Mouse (Mus musculus) G1E (cell line): ENCODE results near the gene Cfap157. TPM values are rescaled to one million over a fixed set of nuclear protein-coding genes. Genes with fewer than 3 reads are reported as not detected.

Experiments used
- ATAC-seq: 2 replicates; pipeline ENCODE4 v1.8.0; 2016; ENCODE audit warnings: mild to moderate bottlenecking; ENCODE audit not compliant: insufficient number of reproducible peaks, poor library complexity, low FRiP score, severe bottlenecking; ENCODE audit errors: extremely low read depth
- DNase-seq: peaks from one replicate; pipeline ENCODE4 v3.0.0; 2012; ENCODE audit warnings: low spot score
- H3K27me3 ChIP-seq: 2 replicates; pipeline ENCODE4 v1.6.1; 2012; ENCODE audit warnings: mild to moderate bottlenecking, low read length, inconsistent platforms; ENCODE audit not compliant: insufficient read depth
- H3K36me3 ChIP-seq: replicated peaks from 2 replicates; pipeline ENCODE3; 2012; ENCODE audit warnings: mild to moderate bottlenecking, inconsistent platforms
- H3K4me1 ChIP-seq: 2 replicates; pipeline ENCODE4 v1.6.1; 2012; ENCODE audit warnings: low read depth, low read length, inconsistent platforms, mixed read lengths; ENCODE audit not compliant: insufficient read depth
- H3K4me3 ChIP-seq: 2 replicates; pipeline ENCODE4 v1.5.1; 2012; ENCODE audit warnings: low read depth, mild to moderate bottlenecking, inconsistent platforms, low read length, moderate library complexity, mixed read lengths
- H3K9me3 ChIP-seq: replicated peaks from 2 replicates; pipeline ENCODE4 v1.6.1; 2012; ENCODE audit warnings: inconsistent platforms
- CTCF ChIP-seq: IDR thresholded peaks from 2 replicates; pipeline ENCODE4 v1.5.1; 2012; ENCODE audit warnings: low read depth, low read length, inconsistent platforms, mixed read lengths
- GATA1 ChIP-seq: IDR thresholded peaks from 2 replicates; pipeline ENCODE4 v1.6.1; 2012; ENCODE audit warnings: borderline replicate concordance, low read length, inconsistent platforms, mixed read lengths
- GATA2 ChIP-seq: IDR thresholded peaks from 2 replicates; pipeline ENCODE4 v1.6.1; 2012; ENCODE audit warnings: low read depth, low read length, inconsistent platforms, borderline replicate concordance
- POLR2AphosphoS5 ChIP-seq: IDR thresholded peaks from 2 replicates; pipeline ENCODE4 v1.6.1; 2012; ENCODE audit warnings: low read depth, low read length, inconsistent platforms; ENCODE audit not compliant: insufficient replicate concordance
- TAL1 ChIP-seq: conservative IDR thresholded peaks from 2 replicates; pipeline ENCODE4 v1.6.1; 2012; ENCODE audit warnings: low read depth, low read length, inconsistent platforms, mixed read lengths
- polyA plus RNA-seq: library from polyadenylated mRNA; stranded (reverse); fragments of >175 nt; gene quantifications from 2 replicates; pipeline ENCODE4 v1.2.3, GENCODE M21; 2012
- total RNA-seq, 2 experiments: library from RNA; stranded (forward) in 1 of 2; stranded (reverse) in 1 of 2; fragments of 200-1000 nt in 1 of 2; fragments of >200 nt in 1 of 2; fragmentation: Nextera tagmentation in 1 of 2; gene quantifications; 2 replicates each; pipeline ENCODE4 v1.2.3; 2014 to 2017

The Cfap157 gene
- total and polyA plus RNA-seq, 3 experiments, result 0.11 TPM; not detected in 2

- Histone ChIP-seq H3K9me3 (no peaks in the 10 kb centered on the region), H3K4me1 (no peaks in the 10 kb centered on the region), H3K4me3 (no peak overlapping the region), H3K36me3 (peaks cover 6% of the 10 kb centered on the region), H3K27me3 (peaks cover 9% of the 10 kb centered on the region)
- no peak for DNase-seq
- TF ChIP-seq POLR2AphosphoS5 (no peak), GATA1 (no peak), TAL1 (no peak), GATA2 (no peak), CTCF (no peak)
- no peak for ATAC-seq
Measured at GRCm38 (mm10) chr2:32788581-32788980, 4.4 kb upstream of the Cfap157 start.

GRCm38 (mm10) chr2:32787176-32787575 is 2.9 kb upstream of the Cfap157 start:
- H3K9me3 ChIP-seq, result no peaks in the 10 kb centered on the region
- ATAC-seq, result no peak
- H3K4me1 ChIP-seq, result no peaks in the 10 kb centered on the region
- TF ChIP-seq POLR2AphosphoS5, result no peak
- 0 out of 2 replicates have a peak, but pooled peaks have one; percentile 3 for TF ChIP-seq CTCF
- no peak for TF ChIP-seq GATA1
- no peak for DNase-seq
- H3K36me3 ChIP-seq, result peaks cover 4% of the 10 kb centered on the region
- H3K27me3 ChIP-seq, result peaks cover 17% of the 10 kb centered on the region
- H3K4me3 ChIP-seq, result no peak overlapping the region

GRCm38 (mm10) chr2:32781710-32782109 is 2.5 kb downstream of the Cfap157 start:
- TF ChIP-seq TAL1, result no peak
- no peak for TF ChIP-seq GATA1
- no peak for TF ChIP-seq GATA2
- H3K36me3 ChIP-seq, result peaks cover 23% of the 10 kb centered on the region
- H3K27me3 ChIP-seq, result peaks cover 22% of the 10 kb centered on the region
- no peak overlapping the region for H3K4me3 ChIP-seq
- DNase-seq (no peak), ATAC-seq (no peak)
- H3K4me1 ChIP-seq, result peaks cover 4% of the 10 kb centered on the region
- H3K9me3 ChIP-seq, result no peaks in the 10 kb centered on the region

DNA sequence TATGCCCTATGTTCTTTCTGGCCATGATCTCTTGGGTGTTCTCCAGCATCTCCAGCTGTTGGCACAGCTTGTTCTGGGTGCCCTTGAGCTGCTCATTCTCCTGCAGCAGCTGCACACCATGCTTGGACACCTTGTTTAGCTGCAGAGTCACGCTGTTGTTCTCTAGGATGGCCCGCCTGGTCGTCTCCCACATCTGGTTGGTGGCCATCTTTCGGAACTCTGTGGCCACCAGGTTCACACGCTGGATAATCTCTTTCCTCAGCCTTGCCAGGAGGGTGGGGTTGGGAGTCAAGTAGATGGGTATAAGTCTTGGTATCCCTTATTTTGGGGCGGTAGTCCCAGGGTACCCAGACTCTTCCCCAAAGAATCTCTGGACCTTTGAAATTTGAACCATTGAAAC is 4.5 kb downstream of the Cfap157 start:
- no peak for ATAC-seq
- no peak for TF ChIP-seq GATA1
- no peak for TF ChIP-seq TAL1
- Histone ChIP-seq H3K4me1 (peaks cover 23% of the 10 kb centered on the region), H3K4me3 (no peak overlapping the region), H3K27me3 (0 out of 2 replicates have a peak, but pooled peaks cover 15% of the 10 kb centered on the region), H3K36me3 (peaks cover 28% of the 10 kb centered on the region), H3K9me3 (no peaks in the 10 kb centered on the region)
- DNase-seq, result no peak

- Histone ChIP-seq H3K4me3 (no peak overlapping the region), H3K4me1 (peaks cover 26% of the 10 kb centered on the region), H3K36me3 (peaks cover 28% of the 10 kb centered on the region), H3K27me3 (peaks cover 15% of the 10 kb centered on the region; the same call in 1 of the 2 replicates), H3K9me3 (no peaks in the 10 kb centered on the region)
- no peak for TF ChIP-seq GATA2
- TF ChIP-seq POLR2AphosphoS5, result no peak
- TF ChIP-seq CTCF, result no peak
- no peak for ATAC-seq
- no peak for DNase-seq
Measured at GRCm38 (mm10) chr2:32779131-32779530, 5.1 kb downstream of the Cfap157 start.

- Histone ChIP-seq H3K4me3 (no peak overlapping the region), H3K27me3 (peaks cover 18% of the 10 kb centered on the region; the same call in 1 of the 2 replicates), H3K9me3 (no peaks in the 10 kb centered on the region), H3K4me1 (peaks cover 26% of the 10 kb centered on the region), H3K36me3 (peaks cover 28% of the 10 kb centered on the region)
- TF ChIP-seq POLR2AphosphoS5 (no peak), TAL1 (no peak), CTCF (no peak), GATA1 (no peak), GATA2 (no peak)
- no peak for DNase-seq
- no peak for ATAC-seq
Measured at GRCm38 (mm10) chr2:32778081-32778480, 6.1 kb downstream of the Cfap157 start.

DNA sequence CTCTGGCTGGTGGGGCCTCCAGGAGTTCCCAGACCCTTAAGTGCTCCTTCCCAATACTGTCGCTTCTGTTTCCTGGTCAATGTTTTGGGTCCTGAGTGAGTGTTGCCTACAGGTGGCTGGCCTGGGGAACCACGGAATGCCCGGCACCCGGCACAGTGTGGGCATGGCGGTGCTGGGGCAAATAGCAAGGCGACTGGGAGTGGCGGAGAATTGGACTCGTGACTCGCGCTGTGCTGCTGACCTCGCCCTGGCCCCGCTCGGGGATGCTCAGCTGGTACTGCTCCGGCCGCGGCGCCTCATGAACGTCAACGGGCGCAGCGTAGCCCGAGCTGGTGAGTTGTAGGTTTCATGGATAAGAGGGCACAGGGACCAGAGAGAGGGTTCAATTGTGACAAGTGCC is 8.0 kb downstream of the Cfap157 start:
- H3K4me3 ChIP-seq, result peak overlapping the region; percentile 78

More for the DNA sequence above, 8.0 kb downstream of the Cfap157 start:
- ATAC-seq, result no peak
- peak; percentile 15 for DNase-seq
- H3K4me1 ChIP-seq, result peaks cover 36% of the 10 kb centered on the region
- TF ChIP-seq TAL1 (no peak), POLR2AphosphoS5 (no peak), GATA2 (no peak), GATA1 (no peak), CTCF (no peak)
- H3K27me3 ChIP-seq, result peaks cover 18% of the 10 kb centered on the region
- peaks cover 28% of the 10 kb centered on the region for H3K36me3 ChIP-seq
- H3K9me3 ChIP-seq, result no peaks in the 10 kb centered on the region
